Mouse (Mus musculus): ENCODE results near the gene Btbd9.
A peak's percentile ranks its signal among the peaks of the same experiment; 100 is the strongest.

The Btbd9 gene

GRCm38 (mm10) chr17:30378221-30379010 lies 197.9 kb downstream of the Btbd9 start:
- DNase-seq: no peak

GRCm38 (mm10) chr17:30377754-30378153 lies 198.5 kb downstream of the Btbd9 start:
- no peak for DNase-seq

- no peak for DNase-seq
These were observed 201.2 kb downstream of the Btbd9 start for GRCm38 (mm10) chr17:30375107-30375506.

GRCm38 (mm10) chr17:30368559-30368958 lies 207.7 kb downstream of the Btbd9 start:
- no peak for DNase-seq

- no peak for DNase-seq
These were observed 211.6 kb downstream of the Btbd9 start for GRCm38 (mm10) chr17:30364701-30365100.

GRCm38 (mm10) chr17:30363365-30363764 lies 212.9 kb downstream of the Btbd9 start:
- DNase-seq: no peak

GRCm38 (mm10) chr17:30360654-30361053 lies 215.6 kb downstream of the Btbd9 start:
- DNase-seq: no peak

- no peak for DNase-seq
These were observed 216.9 kb downstream of the Btbd9 start for GRCm38 (mm10) chr17:30359392-30359791.

- no peak for DNase-seq
These were observed 220.9 kb downstream of the Btbd9 start for GRCm38 (mm10) chr17:30355431-30355830.

GRCm38 (mm10) chr17:30354381-30354780 lies 221.9 kb downstream of the Btbd9 start:
- DNase-seq: no peak

- DNase-seq: no peak
These were observed 228.3 kb downstream of the Btbd9 start for GRCm38 (mm10) chr17:30348031-30348430.

GRCm38 (mm10) chr17:30347101-30347613 lies 229.1 kb downstream of the Btbd9 start:
- no peak for DNase-seq

- DNase-seq: no peak
These were observed 231.3 kb downstream of the Btbd9 start for GRCm38 (mm10) chr17:30345008-30345407.

GRCm38 (mm10) chr17:30343701-30344473 lies 232.4 kb downstream of the Btbd9 start:
- no peak for DNase-seq

GRCm38 (mm10) chr17:30341556-30341955 lies 234.7 kb downstream of the Btbd9 start:
- DNase-seq: no peak

- DNase-seq: no peak
These were observed 235.7 kb downstream of the Btbd9 start for GRCm38 (mm10) chr17:30340495-30341126.

GRCm38 (mm10) chr17:30339317-30339716 lies 237.0 kb downstream of the Btbd9 start:
- DNase-seq: no peak

- no peak for DNase-seq
These were observed 239.5 kb downstream of the Btbd9 start for GRCm38 (mm10) chr17:30336816-30337215.

GRCm38 (mm10) chr17:30336280-30336679 lies 240.0 kb downstream of the Btbd9 start:
- DNase-seq: no peak

- peak; percentile 18 for DNase-seq
These were observed 240.5 kb downstream of the Btbd9 start for GRCm38 (mm10) chr17:30335746-30336145.

- DNase-seq: no peak
These were observed 242.0 kb downstream of the Btbd9 start for GRCm38 (mm10) chr17:30334257-30334656.

GRCm38 (mm10) chr17:30333136-30333535 lies 243.2 kb downstream of the Btbd9 start:
- no peak for DNase-seq

GRCm38 (mm10) chr17:30331380-30331779 lies 244.9 kb downstream of the Btbd9 start:
- DNase-seq: no peak

Measured in cerebellum, adult 9-11 months (tissue).